Mouse (Mus musculus) CH12.LX (cell line): ENCODE measurements around the gene Parp3.

Experiments
- CTCF ChIP-seq, 2 experiments: IDR thresholded peaks in 1 of 2; conservative IDR thresholded peaks in 1 of 2; 2 replicates each; pipeline ENCODE4 v1.5.1; 2011 to 2012; ENCODE audit warnings: low read depth in 2 of 2, low read length in 2 of 2, improper control_type of control experiment in 1 of 2, inconsistent platforms in 1 of 2, mild to moderate bottlenecking in 1 of 2, moderate library complexity in 1 of 2
- EP300 ChIP-seq: IDR thresholded peaks from 2 replicates; pipeline ENCODE4 v1.6.1; 2011; ENCODE audit warnings: low read length, improper control_type of control experiment
- ETS1 ChIP-seq: conservative IDR thresholded peaks from 2 replicates; pipeline ENCODE4 v1.6.1; 2012; ENCODE audit warnings: low read depth, mild to moderate bottlenecking, inconsistent platforms, low read length, improper control_type of control experiment, moderate library complexity
- MAFK ChIP-seq: IDR thresholded peaks from 2 replicates; pipeline ENCODE4 v1.6.1; 2011; ENCODE audit warnings: low read length, improper control_type of control experiment; ENCODE audit not compliant: insufficient replicate concordance
- MAZ ChIP-seq: IDR thresholded peaks from 2 replicates; pipeline ENCODE4 v1.6.1; 2012; ENCODE audit warnings: low read depth, mild to moderate bottlenecking, inconsistent platforms, low read length, improper control_type of control experiment, moderate library complexity
- MYC ChIP-seq: IDR thresholded peaks from 2 replicates; pipeline ENCODE4 v1.6.1; 2011; ENCODE audit warnings: low read depth, mild to moderate bottlenecking, improper control_type of control experiment, low read length
- POLR2A ChIP-seq: IDR thresholded peaks from 2 replicates; pipeline ENCODE4 v1.6.1; 2011; ENCODE audit warnings: low read depth, mild to moderate bottlenecking, improper control_type of control experiment, low read length
- ZNF384 ChIP-seq: IDR thresholded peaks from 2 replicates; pipeline ENCODE4 v1.6.1; 2012; ENCODE audit warnings: low read depth, low read length, improper control_type of control experiment, inconsistent platforms

DNA sequence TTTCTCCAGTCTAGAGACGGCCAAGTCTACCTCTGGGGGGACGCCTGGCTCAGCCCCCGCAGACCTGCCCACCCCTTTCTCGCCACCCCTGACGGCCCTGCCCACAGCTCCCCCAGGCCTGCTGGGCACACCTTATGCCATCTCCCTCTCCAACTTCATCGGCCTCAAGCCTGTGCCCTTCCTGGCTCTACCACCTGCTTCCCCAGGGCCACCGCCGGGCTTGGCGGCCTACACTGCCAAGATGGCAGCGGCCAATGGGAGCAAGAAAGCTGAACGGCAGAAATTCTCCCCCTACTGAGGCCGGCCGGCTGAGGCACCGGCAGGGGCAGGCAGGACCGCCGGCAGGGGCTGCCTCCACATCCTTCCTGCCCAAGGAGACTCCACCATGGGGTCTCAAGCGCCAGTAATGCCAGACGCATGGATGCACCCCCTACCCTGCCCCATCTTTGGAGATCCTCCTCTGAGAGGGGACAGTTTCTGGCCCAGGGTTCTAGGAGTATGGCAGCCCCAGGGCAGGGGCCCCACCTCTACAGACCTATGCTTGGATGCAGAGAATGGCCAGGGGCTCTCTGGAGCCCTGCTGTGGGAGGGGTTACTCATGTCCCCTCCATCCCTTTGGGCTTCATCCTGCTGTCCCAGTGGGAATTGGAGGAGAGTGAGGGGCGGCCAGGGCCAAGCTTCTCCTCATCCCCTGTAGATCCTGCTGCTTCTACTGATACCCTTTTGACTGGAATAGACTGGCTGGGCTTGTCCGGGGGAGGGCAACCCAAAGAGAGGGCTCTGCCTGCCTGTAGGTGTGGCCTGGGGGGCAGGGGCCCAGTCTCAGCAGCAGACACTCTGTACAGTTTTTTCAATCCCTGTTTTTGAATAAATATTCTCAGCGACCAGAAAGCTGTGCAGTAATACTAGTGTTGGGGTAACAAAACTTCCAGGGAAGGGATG, 13.4 kb downstream of the Parp3 start:
- TF ChIP-seq POLR2A, result no peak
- TF ChIP-seq MAZ, result no peak
- TF ChIP-seq CTCF (conservative IDR thresholded peaks at IDR 0.05 in 1 of 2, IDR thresholded peaks at IDR 0.05 in 1 of 2; ENCODE audit: low read depth in 2 of 2, low read length in 2 of 2), result no peak
- no peak for TF ChIP-seq MAFK
- no peak for TF ChIP-seq MYC
- no peak for TF ChIP-seq EP300
- no peak for TF ChIP-seq ZNF384
- no peak for TF ChIP-seq ETS1
